Mouse (Mus musculus): Measurements from ENCODE around the gene Ninl.

Ninl gene

DNA sequence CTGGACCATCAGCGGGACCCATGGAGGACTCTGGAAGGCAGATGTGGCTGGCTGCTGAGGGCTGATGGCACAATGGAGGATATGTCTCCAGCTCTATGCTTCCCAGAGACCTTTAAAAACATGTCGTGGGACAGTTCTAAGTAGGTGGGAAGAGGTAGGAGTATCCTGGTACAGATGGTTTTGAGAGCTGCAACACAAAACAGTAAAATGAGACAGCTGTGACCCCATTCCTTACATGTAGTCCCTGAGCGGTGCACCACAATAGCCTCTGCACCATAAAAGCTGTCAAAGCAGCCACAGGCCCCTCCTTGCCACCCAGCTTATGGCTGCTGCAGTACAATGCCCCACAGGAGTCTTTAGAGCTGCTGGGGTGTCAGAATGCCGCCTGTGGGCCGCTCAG is 41.6 kb downstream of the Ninl start:
- DNase-seq (ENCODE audit: low spot score), result no peak

- DNase-seq (ENCODE audit: low spot score), result no peak
These were observed 43.9 kb downstream of the Ninl start for GRCm38 (mm10) chr2:150995324-150995723.

DNA sequence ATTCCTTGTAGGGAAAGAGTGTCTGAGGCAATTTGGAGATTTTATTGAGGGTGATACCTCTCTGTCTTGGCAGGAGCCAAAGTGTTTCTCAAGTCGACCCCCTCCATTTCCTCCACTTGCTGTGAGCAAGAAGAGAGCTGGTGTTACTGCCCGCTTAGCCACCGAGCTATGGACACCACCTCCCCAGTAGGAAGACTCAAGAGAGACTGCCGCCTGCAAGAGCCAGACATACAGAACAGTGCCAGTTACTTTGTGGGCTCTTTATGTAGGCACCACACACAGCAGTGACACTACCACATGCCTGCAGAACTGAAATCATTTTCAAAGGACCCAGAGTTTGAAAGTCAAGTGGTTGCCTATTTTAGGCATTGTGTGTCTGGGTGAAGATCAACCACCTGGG is 48.1 kb downstream of the Ninl start:
- DNase-seq (ENCODE audit: low spot score), result no peak

- no peak for DNase-seq (ENCODE audit: low spot score)
These were observed 48.7 kb downstream of the Ninl start for GRCm38 (mm10) chr2:150990506-150990905.

DNA sequence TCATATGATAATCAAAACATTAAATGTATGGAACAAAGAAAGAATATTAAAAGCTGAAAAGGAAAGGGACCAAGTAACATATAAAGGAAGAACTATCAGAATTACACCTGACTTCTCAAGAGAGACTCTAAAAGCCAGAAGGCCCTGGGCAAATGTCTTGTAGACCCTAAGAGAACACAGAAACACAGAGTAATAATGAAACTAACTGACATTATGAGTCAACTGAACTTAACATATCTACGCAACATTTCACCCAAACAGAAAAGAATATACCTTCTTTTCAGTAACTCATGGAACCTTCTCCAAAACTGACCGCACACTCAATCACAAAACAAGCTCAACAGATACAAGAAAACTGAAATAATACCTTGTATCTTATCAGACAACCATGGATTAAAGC is 53.8 kb downstream of the Ninl start:
- no peak for DNase-seq (ENCODE audit: low spot score)

DNA sequence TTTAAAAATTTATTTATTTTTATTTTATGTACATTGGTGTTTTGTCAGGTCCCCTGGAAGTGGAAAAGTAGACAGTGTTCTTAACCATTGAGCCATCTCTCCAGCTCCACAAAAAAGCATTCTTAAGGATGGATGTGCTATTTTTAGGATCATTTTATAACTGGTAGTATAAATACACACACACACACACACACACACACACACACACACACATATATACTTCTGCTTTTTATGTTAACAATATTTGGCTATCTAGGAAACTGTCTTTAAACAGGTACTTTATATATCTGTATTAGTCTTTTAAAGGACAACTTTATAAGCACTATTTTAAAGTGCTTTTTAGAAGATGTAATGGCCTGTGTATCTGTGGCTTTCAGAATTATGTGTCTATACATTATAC is 57.1 kb downstream of the Ninl start:
- DNase-seq (ENCODE audit: low spot score), result no peak

DNA sequence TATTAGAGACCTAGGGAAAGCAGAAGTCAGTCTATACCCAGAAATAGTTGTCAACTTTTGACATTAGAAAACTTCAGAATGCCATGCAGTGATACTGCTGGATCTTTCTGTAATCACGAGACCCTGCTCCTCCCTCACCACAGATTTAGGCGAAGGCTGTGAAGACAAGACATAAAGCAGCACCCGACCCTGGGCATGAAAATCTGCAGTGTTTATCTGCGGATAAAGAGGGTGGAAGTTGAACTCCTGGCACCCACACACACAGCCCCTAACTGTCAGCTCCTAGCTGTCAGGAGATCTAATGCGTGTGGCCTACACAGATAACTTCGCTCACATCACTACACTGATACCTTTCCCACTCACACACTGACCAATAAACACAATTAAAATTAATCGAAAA is 57.7 kb downstream of the Ninl start:
- no peak for DNase-seq (ENCODE audit: low spot score)

DNA sequence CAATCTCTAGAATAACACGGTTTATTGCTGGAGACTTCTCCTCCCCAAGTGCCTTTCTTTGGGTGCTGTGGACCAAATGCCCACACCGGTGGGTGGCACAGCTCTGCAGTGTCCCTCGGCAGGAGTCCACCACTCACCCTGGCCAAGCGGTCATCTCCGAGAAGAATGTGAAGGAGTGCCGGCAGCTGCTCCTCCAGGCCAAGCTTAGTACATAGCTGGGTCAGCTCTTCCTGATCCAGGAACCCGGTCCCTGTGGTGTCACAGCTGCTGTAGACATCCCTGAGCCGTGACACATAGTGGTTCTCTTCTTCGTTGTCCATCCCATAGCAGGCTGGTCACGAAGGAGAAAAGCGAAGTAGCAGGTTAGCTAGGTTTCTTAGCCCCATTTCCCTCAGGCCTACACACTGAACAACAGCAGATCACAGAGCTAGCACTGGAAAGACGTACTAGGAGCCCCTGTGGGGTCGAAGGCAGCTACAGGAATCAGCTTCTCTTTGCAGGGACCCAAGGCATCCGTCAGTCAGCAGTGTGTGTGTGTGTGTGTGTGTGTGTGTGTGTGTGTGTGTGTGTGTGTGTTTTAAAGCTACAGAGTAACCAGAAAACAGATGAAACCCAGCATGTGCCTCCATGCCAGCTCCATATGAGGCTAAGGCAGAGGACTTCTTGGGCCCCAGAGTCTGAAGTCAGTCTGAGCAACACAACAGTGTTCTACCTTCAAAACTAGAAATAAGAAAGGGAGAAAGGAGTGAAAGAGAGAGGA is 59.1 kb downstream of the Ninl start:
- DNase-seq (ENCODE audit: low spot score), result no peak

DNA sequence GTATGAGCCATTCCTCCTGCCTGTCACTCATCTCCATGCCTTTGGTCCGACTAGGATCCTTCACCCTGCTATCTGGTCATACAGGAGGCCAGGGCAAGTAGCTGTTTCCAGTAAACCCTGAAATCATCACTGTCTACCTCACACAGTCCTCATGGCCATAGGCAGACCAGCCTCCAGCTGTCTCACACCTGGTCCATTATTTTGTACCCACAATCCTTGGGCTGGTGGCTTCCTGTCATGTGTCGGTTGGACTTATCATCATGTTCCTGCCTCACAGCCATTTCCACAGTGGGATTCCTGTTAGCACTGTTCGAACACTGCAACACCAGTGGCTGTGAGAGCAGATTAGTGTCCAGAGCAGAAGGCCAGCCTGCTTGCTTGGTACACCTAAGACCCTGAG is 60.4 kb downstream of the Ninl start:
- DNase-seq (ENCODE audit: low spot score), result no peak

- no peak for DNase-seq (ENCODE audit: low spot score)
These were observed 61.5 kb downstream of the Ninl start for GRCm38 (mm10) chr2:150977676-150978075.

DNA sequence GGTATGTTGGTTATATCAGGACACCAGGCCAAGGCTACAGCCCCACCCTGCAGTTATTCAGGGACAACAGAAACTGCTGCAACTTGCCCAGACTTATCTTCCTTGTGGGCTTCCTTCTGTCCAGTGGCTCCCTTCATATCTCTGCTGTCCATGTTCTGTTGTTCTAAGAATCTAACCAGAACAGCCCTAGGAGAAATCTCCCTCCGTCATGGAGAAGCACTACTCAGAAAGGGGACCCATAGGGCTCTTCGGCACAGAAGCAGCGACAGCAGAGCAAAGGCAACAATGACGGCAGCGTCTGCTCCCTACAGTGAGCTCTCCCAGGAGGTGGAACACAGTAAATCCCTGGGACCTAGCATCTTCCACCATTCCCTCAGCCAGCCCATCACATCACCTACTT is 62.3 kb downstream of the Ninl start:
- DNase-seq (ENCODE audit: low spot score), result no peak

DNA sequence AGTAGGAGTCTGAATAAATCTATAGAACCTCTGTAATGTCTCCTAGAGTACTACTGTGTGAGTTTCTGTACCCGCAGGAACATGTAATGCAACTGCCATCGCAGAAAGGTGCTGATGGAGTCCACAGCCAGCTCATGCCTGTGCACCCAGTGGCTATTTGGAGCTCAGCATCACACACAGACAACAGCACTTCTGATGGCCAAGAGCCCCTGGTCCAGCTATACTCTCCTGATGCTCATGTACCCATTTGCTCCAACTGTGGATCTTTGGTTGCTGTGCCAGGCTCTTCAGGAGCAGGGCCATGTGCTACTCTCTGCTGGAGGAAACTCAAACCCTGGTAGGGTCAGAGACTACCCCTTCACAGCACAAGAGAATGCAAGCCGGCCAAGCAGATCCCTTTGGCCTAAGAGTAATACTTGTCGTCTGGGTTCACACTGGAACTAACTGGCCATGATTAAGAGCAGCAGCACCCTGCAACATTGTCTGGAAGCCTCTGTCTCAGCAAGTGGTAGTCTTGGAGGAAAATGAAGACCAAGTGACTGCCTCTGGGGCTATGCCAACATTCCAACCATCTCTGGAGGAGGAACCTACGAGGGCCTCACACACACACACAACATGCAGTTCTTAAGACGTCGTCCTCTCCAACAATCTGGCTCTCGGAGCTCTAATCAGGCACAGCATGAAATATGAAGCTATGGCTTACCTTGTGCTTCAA is 65.6 kb downstream of the Ninl start:
- DNase-seq (ENCODE audit: low spot score), result no peak

DNA sequence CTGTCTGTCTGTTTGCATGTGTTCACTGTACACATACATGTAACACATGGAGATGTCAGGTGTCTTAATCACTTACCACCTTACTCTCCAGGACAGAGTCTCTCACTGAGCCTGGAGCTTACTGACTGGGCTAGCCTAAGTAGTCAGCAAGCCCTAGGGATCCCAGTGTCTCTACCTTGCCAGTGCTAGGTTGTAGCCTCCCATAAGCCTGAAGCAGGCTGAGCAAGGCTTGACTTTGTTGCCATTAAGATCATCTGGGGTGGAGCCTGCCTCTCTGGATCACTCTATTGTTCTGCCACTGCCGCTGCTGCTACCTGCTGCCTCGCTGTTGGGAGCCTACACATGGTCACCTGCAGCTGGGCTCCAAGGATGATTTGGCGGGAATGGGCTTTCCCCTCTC is 66.5 kb downstream of the Ninl start:
- DNase-seq (ENCODE audit: low spot score), result no peak

GRCm38 (mm10) chr2:150971856-150972255 is 67.3 kb downstream of the Ninl start:
- no peak for DNase-seq (ENCODE audit: low spot score)

- DNase-seq (ENCODE audit: low spot score), result no peak
These were observed 70.0 kb downstream of the Ninl start for GRCm38 (mm10) chr2:150969231-150969630.

GRCm38 (mm10) chr2:150967491-150967890 is 71.7 kb downstream of the Ninl start:
- DNase-seq (ENCODE audit: low spot score), result no peak

- DNase-seq (ENCODE audit: low spot score), result no peak
These were observed 73.2 kb downstream of the Ninl start for GRCm38 (mm10) chr2:150965951-150966350.

- DNase-seq (ENCODE audit: low spot score), result no peak
These were observed 74.5 kb downstream of the Ninl start for GRCm38 (mm10) chr2:150964641-150965040.

- DNase-seq (ENCODE audit: low spot score), result no peak
These were observed 75.9 kb downstream of the Ninl start for GRCm38 (mm10) chr2:150963246-150963645.

DNA sequence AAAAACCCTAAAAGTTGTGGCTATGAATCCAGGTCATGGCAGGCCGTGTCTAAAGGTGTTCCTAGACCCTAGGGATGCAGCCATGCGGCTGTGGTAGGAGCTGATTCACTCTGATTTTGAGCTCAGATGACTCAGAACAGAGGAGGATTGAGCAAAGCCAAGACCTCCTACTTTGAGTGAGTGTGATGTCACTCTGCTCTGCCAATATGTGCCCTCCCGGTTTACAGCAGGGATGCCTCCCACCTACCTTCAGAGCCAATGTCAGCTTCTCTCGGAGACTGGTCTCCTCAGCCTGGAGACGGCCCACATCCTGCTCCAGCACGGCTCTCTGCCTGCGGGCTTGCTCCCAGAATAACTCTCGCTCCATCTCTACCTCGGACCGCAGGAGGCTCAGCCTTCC is 79.7 kb downstream of the Ninl start:
- no peak for DNase-seq (ENCODE audit: low spot score)

DNA sequence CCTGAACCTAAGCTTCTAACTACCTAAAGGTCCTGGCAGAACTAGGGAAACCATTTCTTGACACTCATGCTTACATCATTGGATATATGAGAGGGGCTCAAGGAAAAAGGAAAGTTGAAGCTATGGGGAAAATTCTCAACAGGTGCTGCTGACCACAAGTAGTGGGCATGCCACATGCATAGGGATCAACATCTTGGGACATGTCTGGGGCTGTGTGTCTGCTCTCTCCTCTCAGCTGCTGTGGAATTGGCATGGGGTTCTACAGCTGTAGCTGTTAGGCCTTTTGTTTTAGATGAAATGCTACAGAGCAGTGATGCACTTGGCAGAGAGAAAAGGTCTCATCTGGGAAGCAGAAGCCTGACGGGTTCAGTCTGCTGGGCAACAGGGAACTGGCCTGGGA is 83.3 kb downstream of the Ninl start:
- no peak for DNase-seq (ENCODE audit: low spot score)

DNA sequence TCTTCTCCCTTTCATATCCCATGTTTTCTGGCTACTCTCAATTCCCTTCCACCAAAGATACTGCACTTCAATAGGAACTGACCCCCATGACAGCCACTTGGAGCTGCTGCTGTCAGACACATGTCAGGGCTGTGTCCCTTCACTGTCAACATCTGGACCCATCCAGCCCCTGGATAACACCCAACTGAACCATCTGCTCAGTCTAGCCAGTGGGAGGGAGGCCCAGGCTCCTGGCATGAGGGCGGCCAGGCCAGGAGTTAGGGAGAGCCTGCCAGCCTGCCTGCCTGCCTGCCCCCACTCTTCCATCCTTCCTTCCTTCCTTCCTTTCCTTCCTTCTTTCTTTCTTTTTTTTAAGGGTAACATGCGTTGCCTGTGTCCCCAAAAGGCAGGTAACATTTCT is 88.0 kb downstream of the Ninl start:
- DNase-seq (ENCODE audit: low spot score), result no peak

GRCm38 (mm10) chr2:150950056-150950455 is 89.1 kb downstream of the Ninl start:
- DNase-seq (ENCODE audit: low spot score), result no peak

- no peak for DNase-seq (ENCODE audit: low spot score)
These were observed 89.5 kb downstream of the Ninl start for GRCm38 (mm10) chr2:150949652-150950051.

All from T-cell, adult 2 months (primary cell).